Mouse (Mus musculus): ENCODE data around the gene Zfp710.

GRCm38 (mm10) chr7:80035086-80035485 is 10.5 kb downstream of the Zfp710 start:
- TF ChIP-seq CTCF (IDR thresholded peaks at IDR 0.05; ENCODE audit: low read depth, low read length) (no peak), POLR2A (IDR thresholded peaks at IDR 0.05; ENCODE audit: extremely low read depth, insufficient read depth, low read length) (no peak)
